Mouse (Mus musculus): Measurements from ENCODE around the gene Abhd16a.
"Not testable (repeated sequence)": the region's sequence is repeated elsewhere in the genome, so short reads cannot be mapped to it uniquely, and the experiment has no call there.

DNA sequence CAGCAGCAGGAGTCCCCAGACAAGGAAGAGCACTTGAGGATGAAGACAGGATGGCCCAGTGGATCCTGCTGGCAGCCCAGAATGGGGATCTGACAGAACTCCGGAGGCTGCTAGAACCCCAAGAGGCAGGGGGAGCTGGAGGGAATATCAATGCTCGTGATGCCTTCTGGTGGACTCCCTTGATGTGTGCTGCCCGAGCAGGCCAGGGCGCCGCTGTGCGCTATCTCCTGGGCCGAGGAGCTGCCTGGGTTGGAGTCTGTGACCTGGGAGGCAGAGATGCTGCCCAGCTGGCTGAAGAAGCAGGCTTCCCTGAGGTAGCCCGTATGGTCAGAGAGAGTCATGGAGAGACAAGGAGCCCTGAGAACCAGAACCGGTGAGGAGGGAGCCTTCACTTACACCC is 34.2 kb downstream of the Abhd16a start:
- TF ChIP-seq GATA1 (IDR thresholded peaks at IDR 0.05; ENCODE audit: borderline replicate concordance, low read length); FLI1 (IDR thresholded peaks at IDR 0.05; ENCODE audit: low read length): not testable (repeated sequence)
